27 mouse cellular contexts compared by ENCODE assay signal in the genomic region with DNA sequence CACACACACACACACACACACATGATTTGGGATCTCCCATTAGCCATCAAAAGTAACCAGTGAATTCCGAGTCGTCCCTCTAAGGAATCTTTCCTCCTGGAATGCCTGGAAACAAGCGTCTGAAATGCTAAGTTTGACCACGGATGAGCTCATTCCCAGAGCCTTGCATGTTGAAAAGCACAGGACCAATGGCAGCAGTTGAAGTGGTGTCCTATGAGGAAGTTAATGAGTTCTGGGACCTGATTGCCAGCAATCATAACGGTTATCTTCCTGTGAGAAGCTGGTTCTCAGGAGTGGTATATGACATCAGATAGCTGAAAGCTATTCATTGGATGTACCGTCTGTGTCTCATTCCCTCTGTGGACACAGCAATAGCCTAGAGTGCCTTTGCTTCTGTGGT.
A peak's percentile ranks its signal among the peaks of the same experiment; 100 is the strongest.
DNase-seq lines count a peak whose midpoint lies in the region; ATAC-seq and TF ChIP-seq lines count a peak whose summit lies in the region.
"Had no signal": no experiment of that assay in that cellular context is flagged by ENCODE, and none has a peak within 500 bp of the region (broad histone marks: within the 10 kb centered on the region; RNA-seq: fewer than 3 reads in every experiment).

No protein-coding gene starts in this region.

- ATAC-seq in hindbrain, embryonic 13.5 days (ENCODE audit: low FRiP score): no peak
- no peak for ATAC-seq in hindbrain, embryonic 16.5 days
- ATAC-seq in midbrain, embryonic 12.5 days (ENCODE audit: low FRiP score, low read depth): no peak
- ATAC-seq: hindbrain, postnatal 0 days; intestine, embryonic 15.5 days had no signal

- TF ChIP-seq CTCF in cerebellum, adult 2 months (IDR thresholded peaks at IDR 0.05; ENCODE audit: borderline replicate concordance, insufficient read depth, low read depth, low read length): no peak

- 69% methylated on average over 6 of the region's 6 CpGs for WGBS in cerebellum, adult 2 months
- 80% methylated on average over 6 of the region's 6 CpGs for WGBS in hindbrain, embryonic 13.5 days
- WGBS in hindbrain, embryonic 16.5 days: 69% methylated on average over 6 of the region's 6 CpGs
- WGBS in midbrain, embryonic 12.5 days: 85% methylated on average over 6 of the region's 6 CpGs
- 89% methylated on average over 6 of the region's 6 CpGs for whole genome bisulfite sequencing in midbrain, embryonic 10.5 days

- no peaks in the 10 kb centered on the region for H3K27me3 ChIP-seq in cerebellum, adult 2 months (ENCODE audit: control insufficient read depth, insufficient read depth, low read length)
- no peaks in the 10 kb centered on the region for H3K27me3 ChIP-seq in hindbrain, embryonic 13.5 days
- no peaks in the 10 kb centered on the region for H3K27me3 ChIP-seq in hindbrain, embryonic 16.5 days (replicated peaks; ENCODE audit: control insufficient read depth, insufficient read depth, low read length)
- H3K27me3 ChIP-seq in midbrain, embryonic 12.5 days: no peaks in the 10 kb centered on the region
- no peaks in the 10 kb centered on the region for H3K27me3 ChIP-seq in midbrain, embryonic 10.5 days (ENCODE audit: low read depth, poor library complexity, severe bottlenecking)
- H3K27me3 ChIP-seq: intestine, embryonic 15.5 days; limb, embryonic 12.5 days; liver, embryonic 15.5 days had no signal

- peaks cover 3% of the 10 kb centered on the region; the same call in 1 of the 2 replicates for H3K36me3 ChIP-seq in hindbrain, embryonic 13.5 days
- no peaks in the 10 kb centered on the region for H3K36me3 ChIP-seq in hindbrain, embryonic 16.5 days (ENCODE audit: control insufficient read depth, insufficient read depth, low read length)
- H3K36me3 ChIP-seq in midbrain, embryonic 12.5 days: 0 out of 2 replicates have a peak, but pooled peaks cover 5% of the 10 kb centered on the region
- H3K36me3 ChIP-seq in midbrain, embryonic 10.5 days: 0 out of 2 replicates have a peak, but pooled peaks cover 1% of the 10 kb centered on the region
- H3K36me3 ChIP-seq: intestine, embryonic 15.5 days; limb, embryonic 12.5 days; liver, embryonic 15.5 days had no signal

- no peak for TF ChIP-seq POLR2A in cerebellum, adult 2 months (IDR thresholded peaks at IDR 0.05; ENCODE audit: borderline replicate concordance, insufficient read depth, low read length)

- no peaks in the 10 kb centered on the region for H3K9me3 ChIP-seq in hindbrain, embryonic 13.5 days
- no peaks in the 10 kb centered on the region for H3K9me3 ChIP-seq in hindbrain, embryonic 16.5 days (ENCODE audit: control insufficient read depth, low read length)
- no peaks in the 10 kb centered on the region; the same call in 1 of the 2 replicates for H3K9me3 ChIP-seq in midbrain, embryonic 12.5 days
- no peaks in the 10 kb centered on the region for H3K9me3 ChIP-seq in midbrain, embryonic 10.5 days (replicated peaks)
- H3K9me3 ChIP-seq: intestine, embryonic 15.5 days; liver, embryonic 15.5 days had no signal

- peaks cover 53% of the 10 kb centered on the region for H3K4me1 ChIP-seq in cerebellum, adult 2 months (ENCODE audit: control insufficient read depth, insufficient read depth, low read length)
- H3K4me1 ChIP-seq in hindbrain, embryonic 13.5 days (replicated peaks): peaks cover 73% of the 10 kb centered on the region
- peaks cover 41% of the 10 kb centered on the region for H3K4me1 ChIP-seq in hindbrain, embryonic 16.5 days (ENCODE audit: control insufficient read depth, insufficient read depth, low read depth, low read length)
- peaks cover 49% of the 10 kb centered on the region for H3K4me1 ChIP-seq in midbrain, embryonic 12.5 days
- peaks cover 51% of the 10 kb centered on the region for H3K4me1 ChIP-seq in midbrain, embryonic 10.5 days
- H3K4me1 ChIP-seq: intestine, embryonic 15.5 days; liver, embryonic 15.5 days had no signal

- H3K27ac ChIP-seq in cerebellum, adult 2 months (ENCODE audit: insufficient read depth, low read length): peak overlapping the region; percentile 89
- peak overlapping the region; percentile 62; the same call in 1 of the 2 replicates for H3K27ac ChIP-seq in hindbrain, embryonic 13.5 days
- H3K27ac ChIP-seq in hindbrain, embryonic 16.5 days (ENCODE audit: low read depth, low read length): no peak overlapping the region
- 0 out of 2 replicates have a peak overlapping the region, but pooled peaks have one; percentile 49 for H3K27ac ChIP-seq in midbrain, embryonic 12.5 days (replicated peaks)
- no peak overlapping the region for H3K27ac ChIP-seq in midbrain, embryonic 10.5 days (replicated peaks)
- H3K27ac ChIP-seq: intestine, embryonic 15.5 days; kidney, postnatal 0 days; liver, embryonic 15.5 days; stomach, postnatal 0 days had no signal

- no peak overlapping the region; the same call in 1 of the 2 replicates for H3K9ac ChIP-seq in hindbrain, embryonic 13.5 days
- H3K9ac ChIP-seq in hindbrain, embryonic 16.5 days (ENCODE audit: low read depth, low read length): no peak overlapping the region
- no peak overlapping the region for H3K9ac ChIP-seq in midbrain, embryonic 12.5 days (replicated peaks)
- H3K9ac ChIP-seq: intestine, embryonic 15.5 days; limb, embryonic 12.5 days; liver, embryonic 15.5 days; lung, embryonic 14.5 days had no signal

- H3K4me3 ChIP-seq in cerebellum, adult 2 months (replicated peaks; ENCODE audit: insufficient read depth, low read depth, low read length): no peak overlapping the region
- H3K4me3 ChIP-seq in hindbrain, embryonic 13.5 days: no peak overlapping the region
- no peak overlapping the region for H3K4me3 ChIP-seq in hindbrain, embryonic 16.5 days (ENCODE audit: low read length)
- H3K4me3 ChIP-seq in midbrain, embryonic 12.5 days: no peak overlapping the region
- no peak overlapping the region for H3K4me3 ChIP-seq in midbrain, embryonic 10.5 days
- H3K4me3 ChIP-seq: erythroblast, embryonic 14.5 days; intestine, embryonic 15.5 days; limb, embryonic 12.5 days; liver, embryonic 15.5 days had no signal

- no peak for DNase-seq in cerebellum, adult 2 months
- DNase-seq in cerebellum, adult 11 months: no peak
- DNase-seq in midbrain, embryonic 10.5 days (ENCODE audit: low spot score): no peak
- no peak for DNase-seq in right cerebral cortex, postnatal 14 days
- no peak for DNase-seq in thymus, postnatal 4 days
- DNase-seq: adrenal gland, adult 8-10 months; gastrocnemius, postnatal 10 days; heart, postnatal 14 days; kidney, adult 2 months; kidney, postnatal 4 days; layer of hippocampus, adult 9-11 months; lung, embryonic 14.5 days; lung, postnatal 14 days; right cerebral cortex, adult 18-20 months; right cerebral cortex, postnatal 4 days; thymus, adult 18-20 months; thymus, postnatal 25 days had no signal

- no peak overlapping the region for H3K4me2 ChIP-seq in hindbrain, embryonic 13.5 days
- H3K4me2 ChIP-seq in hindbrain, embryonic 16.5 days (ENCODE audit: low read length): no peak overlapping the region
- no peak overlapping the region for H3K4me2 ChIP-seq in midbrain, embryonic 12.5 days (replicated peaks)
- H3K4me2 ChIP-seq: intestine, embryonic 15.5 days; limb, embryonic 12.5 days; liver, embryonic 15.5 days; lung, embryonic 14.5 days had no signal

Comparison
In these comparisons a context has a peak if more than half of its experiments do, and no peak if none do; other contexts are left out.
1. H3K27ac ChIP-seq: peak in cerebellum, adult 2 months (single experiment), hindbrain, embryonic 13.5 days (single experiment) and midbrain, embryonic 12.5 days (single experiment); none in hindbrain, embryonic 16.5 days (single experiment) and midbrain, embryonic 10.5 days (single experiment).